Mouse (Mus musculus) CH12.LX (cell line): ENCODE measurements around the gene Fhl2. TPM values are rescaled to one million over a fixed set of nuclear protein-coding genes. Genes with fewer than 3 reads are reported as not detected.

ENCODE experiments used
- DNase-seq: peaks from one replicate; pipeline ENCODE4 v3.0.0-alpha.2; 2013; ENCODE audit errors: extremely low read depth
- H3K27ac ChIP-seq: 2 replicates; pipeline ENCODE4 v1.5.1; 2012; ENCODE audit warnings: low read depth, mild to moderate bottlenecking, control low read depth, moderate library complexity; ENCODE audit not compliant: insufficient read depth
- H3K27me3 ChIP-seq: replicated peaks from 2 replicates; pipeline ENCODE3; 2012; ENCODE audit warnings: inconsistent platforms
- H3K36me3 ChIP-seq, 2 experiments: replicated peaks in 1 of 2; 2 replicates each; pipeline versions ENCODE3 to v1.6.1; 2012; ENCODE audit warnings: inconsistent platforms in 1 of 2, low read length in 1 of 2, mild to moderate bottlenecking in 1 of 2, mixed read lengths in 1 of 2, moderate library complexity in 1 of 2; ENCODE audit not compliant: control insufficient read depth in 1 of 2, insufficient read depth in 1 of 2
- H3K4me1 ChIP-seq, 2 experiments: 2 replicates each; pipeline ENCODE4 v1.6.1; 2012; ENCODE audit warnings: inconsistent platforms in 1 of 2, moderate library complexity in 1 of 2; ENCODE audit not compliant: insufficient read depth in 2 of 2, control insufficient read depth in 1 of 2
- H3K4me2 ChIP-seq: 2 replicates; pipeline ENCODE4 v1.6.1; 2012; ENCODE audit warnings: low read depth, mild to moderate bottlenecking, control low read depth; ENCODE audit not compliant: poor library complexity, insufficient read depth, severe bottlenecking
- H3K4me3 ChIP-seq, 3 experiments: fragments of 150-350 bp in 1 of 3; sonication (generic) in 1 of 3; replicated peaks in 1 of 3; 2 replicates each; pipeline versions ENCODE3 to v1.5.1; 2011 to 2012; ENCODE audit warnings: low read depth in 2 of 3, low read length in 2 of 3, mild to moderate bottlenecking in 2 of 3, moderate library complexity in 2 of 3, control low read depth in 1 of 3, improper control_type of control experiment in 1 of 3, inconsistent platforms in 1 of 3, mixed read lengths in 1 of 3; ENCODE audit not compliant: poor library complexity in 1 of 3
- H3K79me2 ChIP-seq: replicated peaks from 2 replicates; pipeline ENCODE4 v1.6.1; 2012; ENCODE audit warnings: mild to moderate bottlenecking, moderate library complexity; ENCODE audit not compliant: control insufficient read depth, poor library complexity, insufficient read depth, severe bottlenecking; ENCODE audit errors: extremely low read depth
- H3K9ac ChIP-seq: 2 replicates; pipeline ENCODE4 v1.6.1; 2012; ENCODE audit warnings: low read depth, mild to moderate bottlenecking, control low read depth, moderate library complexity; ENCODE audit not compliant: insufficient read depth
- H3K9me3 ChIP-seq: replicated peaks from 2 replicates; pipeline ENCODE3; 2012; ENCODE audit warnings: low read length, inconsistent platforms, mixed read lengths
- CTCF ChIP-seq, 2 experiments: IDR thresholded peaks in 1 of 2; conservative IDR thresholded peaks in 1 of 2; 2 replicates each; pipeline ENCODE4 v1.5.1; 2011 to 2012; ENCODE audit warnings: low read depth in 2 of 2, low read length in 2 of 2, improper control_type of control experiment in 1 of 2, inconsistent platforms in 1 of 2, mild to moderate bottlenecking in 1 of 2, moderate library complexity in 1 of 2
- E2F4 ChIP-seq: IDR thresholded peaks from 2 replicates; pipeline ENCODE4 v1.6.1; 2011; ENCODE audit warnings: low read depth, low read length, improper control_type of control experiment; ENCODE audit not compliant: insufficient replicate concordance
- ELF1 ChIP-seq: IDR thresholded peaks from 2 replicates; pipeline ENCODE4 v1.6.1; 2014; ENCODE audit warnings: low read depth, mild to moderate bottlenecking, inconsistent platforms, low read length, improper control_type of control experiment
- ETS1 ChIP-seq: conservative IDR thresholded peaks from 2 replicates; pipeline ENCODE4 v1.6.1; 2012; ENCODE audit warnings: low read depth, mild to moderate bottlenecking, inconsistent platforms, low read length, improper control_type of control experiment, moderate library complexity
- HCFC1 ChIP-seq: IDR thresholded peaks from 2 replicates; pipeline ENCODE4 v1.6.1; 2012; ENCODE audit warnings: low read depth, mild to moderate bottlenecking, inconsistent platforms, low read length, improper control_type of control experiment
- JUN ChIP-seq: IDR thresholded peaks from 2 replicates; pipeline ENCODE4 v1.6.1; 2011; ENCODE audit warnings: low read depth, mild to moderate bottlenecking, low read length, improper control_type of control experiment, moderate library complexity; ENCODE audit not compliant: insufficient read depth
- KAT2A ChIP-seq: IDR thresholded peaks from 2 replicates; pipeline ENCODE4 v1.6.1; 2012; ENCODE audit warnings: low read length, improper control_type of control experiment, inconsistent platforms; ENCODE audit not compliant: insufficient replicate concordance
- MAZ ChIP-seq: IDR thresholded peaks from 2 replicates; pipeline ENCODE4 v1.6.1; 2012; ENCODE audit warnings: low read depth, mild to moderate bottlenecking, inconsistent platforms, low read length, improper control_type of control experiment, moderate library complexity
- MEF2A ChIP-seq: IDR thresholded peaks from 2 replicates; pipeline ENCODE4 v1.6.1; 2014; ENCODE audit warnings: low read depth, mild to moderate bottlenecking, inconsistent platforms, low read length, improper control_type of control experiment, borderline replicate concordance
- NELFE ChIP-seq: IDR thresholded peaks from 2 replicates; pipeline ENCODE4 v1.6.1; 2011; ENCODE audit warnings: low read depth, low read length, improper control_type of control experiment
- POLR2A ChIP-seq: IDR thresholded peaks from 2 replicates; pipeline ENCODE4 v1.6.1; 2011; ENCODE audit warnings: low read depth, mild to moderate bottlenecking, improper control_type of control experiment, low read length
- RAD21 ChIP-seq: IDR thresholded peaks from 2 replicates; pipeline ENCODE4 v1.6.1; 2011; ENCODE audit warnings: low read depth, mild to moderate bottlenecking, low read length, improper control_type of control experiment, moderate library complexity
- SIN3A ChIP-seq: IDR thresholded peaks from 2 replicates; pipeline ENCODE4 v1.6.1; 2012; ENCODE audit warnings: low read length, improper control_type of control experiment, inconsistent platforms
- UBTF ChIP-seq: IDR thresholded peaks from 2 replicates; pipeline ENCODE4 v1.6.1; 2012; ENCODE audit warnings: low read depth, mild to moderate bottlenecking, inconsistent platforms, low read length, improper control_type of control experiment, moderate library complexity
- USF1 ChIP-seq: IDR thresholded peaks from 2 replicates; pipeline ENCODE4 v1.6.1; 2014; ENCODE audit warnings: low read depth, mild to moderate bottlenecking, inconsistent platforms, low read length, improper control_type of control experiment
- USF2 ChIP-seq: conservative IDR thresholded peaks from 2 replicates; pipeline ENCODE4 v1.6.1; 2011; ENCODE audit warnings: low read depth, low read length, improper control_type of control experiment
- ZC3H11A ChIP-seq: IDR thresholded peaks from 2 replicates; pipeline ENCODE4 v1.6.1; 2012; ENCODE audit warnings: low read depth, mild to moderate bottlenecking, inconsistent platforms, low read length, improper control_type of control experiment
- ZKSCAN1 ChIP-seq: IDR thresholded peaks from 2 replicates; pipeline ENCODE4 v1.6.1; 2012; ENCODE audit warnings: low read depth, inconsistent platforms, low read length, improper control_type of control experiment, borderline replicate concordance
- ZMIZ1 ChIP-seq: IDR thresholded peaks from 2 replicates; pipeline ENCODE4 v1.6.1; 2012; ENCODE audit warnings: low read depth, mild to moderate bottlenecking, inconsistent platforms, low read length, improper control_type of control experiment
- ZNF384 ChIP-seq: IDR thresholded peaks from 2 replicates; pipeline ENCODE4 v1.6.1; 2012; ENCODE audit warnings: low read depth, low read length, improper control_type of control experiment, inconsistent platforms
- dilution Hi-C: fragments of 300-500 bp; cut with MboI; formaldehyde crosslinking; loops from 2 replicates; pipeline ENCODE4 v1.14.3; 2020; ENCODE audit warnings: low sequenced_read_pairs; ENCODE audit not compliant: extremely low pct_unique_long_range_greater_than_20kb, extremely low pct_ligation_motif_present
- in situ Hi-C: fragments of 300-500 bp; cut with MboI; formaldehyde crosslinking; loops from 3 replicates; pipeline ENCODE4 v1.14.3; 2019; ENCODE audit warnings: low sequenced_read_pairs, low pct_ligation_motif_present, low pct_unique_long_range_greater_than_20kb, mixed read lengths
- polyA plus RNA-seq: library from polyadenylated mRNA; unstranded; fragments of >175 nt; gene quantifications from 2 replicates; pipeline ENCODE4 v1.2.1, GENCODE M21; 2012; ENCODE audit warnings: low read depth; ENCODE audit not compliant: insufficient read length
- total RNA-seq, 2 experiments: library from RNA; depleted of rRNA; stranded (reverse); fragments of 300-350 nt in 1 of 2; fragments of >200 nt in 1 of 2; gene quantifications; 2 replicates each; pipeline ENCODE4 v1.2.3; 2012 to 2014

Gene Fhl2
- total and polyA plus RNA-seq, 3 experiments = 0.13 to 0.21 (median 0.14) TPM

GRCm38 (mm10) chr1:43178378-43178777, 18.4 kb downstream of the Fhl2 start:
- DNase-seq = no peak
- in situ Hi-C loops = no loop called here
- no peak overlapping the region for H3K4me3 ChIP-seq
- dilution Hi-C loops = no loop called here
- peaks cover 3 to 7% of the 10 kb centered on the region in 2 experiments; a peak in 3 of 4 replicates for H3K4me1 ChIP-seq
- no peak overlapping the region for H3K27ac ChIP-seq
- no peaks in the 10 kb centered on the region for H3K9me3 ChIP-seq
- no peak overlapping the region for H3K9ac ChIP-seq
- no peak overlapping the region for H3K4me2 ChIP-seq
- no peaks in the 10 kb centered on the region for H3K79me2 ChIP-seq
- no peaks in the 10 kb centered on the region for H3K36me3 ChIP-seq
- no peaks in the 10 kb centered on the region for H3K27me3 ChIP-seq
- TF ChIP-seq SIN3A (no peak), USF2 (no peak), ETS1 (no peak), E2F4 (no peak), NELFE (no peak), CTCF (conservative IDR thresholded peaks at IDR 0.05 in 1 of 2, IDR thresholded peaks at IDR 0.05 in 1 of 2; ENCODE audit: low read depth in 2 of 2, low read length in 2 of 2) (no peak), ZC3H11A (no peak), JUN (no peak)

GRCm38 (mm10) chr1:43173283-43174226, 23.2 kb downstream of the Fhl2 start:
- in situ Hi-C loops = no loop called here
- TF ChIP-seq ZNF384 = no peak
- TF ChIP-seq MAZ = no peak
- no peak for TF ChIP-seq USF1
- TF ChIP-seq HCFC1 = no peak
- no peak for TF ChIP-seq NELFE
- no peak for TF ChIP-seq ELF1
- no peak for TF ChIP-seq MEF2A
- TF ChIP-seq UBTF = no peak
- no peak for TF ChIP-seq ZKSCAN1
- TF ChIP-seq KAT2A = no peak
- no peak for TF ChIP-seq POLR2A
- no peak for TF ChIP-seq ZMIZ1
- no peak for TF ChIP-seq RAD21
- dilution Hi-C loops = no loop called here

More at GRCm38 (mm10) chr1:43173283-43174226, 23.2 kb downstream of the Fhl2 start:
- Histone ChIP-seq H3K4me3 (no peak overlapping the region), H3K27me3 (no peaks in the 10 kb centered on the region), H3K27ac (no peak overlapping the region), H3K9me3 (no peaks in the 10 kb centered on the region), H3K9ac (no peak overlapping the region), H3K36me3 (no peaks in the 10 kb centered on the region), H3K4me1 (peaks cover 3 to 14% of the 10 kb centered on the region in 2 experiments), H3K79me2 (no peaks in the 10 kb centered on the region), H3K4me2 (no peak overlapping the region)
- no peak for DNase-seq
